Comparison of ENCODE assay signal across 10 mouse cellular contexts in genomic region chr7:137322926-137323325, GRCm38 (mm10). TPM values are rescaled to one million over a fixed set of nuclear protein-coding genes. Genes with fewer than 3 reads are reported as not detected.
DNase-seq lines count a peak whose midpoint lies in the region; ATAC-seq and TF ChIP-seq lines count a peak whose summit lies in the region.
"Had no signal": no experiment of that assay in that cellular context is flagged by ENCODE, and none has a peak within 500 bp of the region (broad histone marks: within the 10 kb centered on the region; RNA-seq: fewer than 3 reads in every experiment).

No protein-coding gene starts in this region.

- under 1% methylated on average over 19 of the region's 21 CpGs for WGBS in heart, embryonic 12.5 days
- under 1% methylated on average over 21 of the region's 21 CpGs for WGBS in hindbrain, embryonic 11.5 days
- WGBS in midbrain, embryonic 10.5 days, result 2% methylated on average over 21 of the region's 21 CpGs
- WGBS in thymus, adult 2 months, result 5% methylated on average over 21 of the region's 21 CpGs

- H3K4me1 ChIP-seq in heart, embryonic 12.5 days (replicated peaks), result peaks cover 35% of the 10 kb centered on the region
- H3K4me1 ChIP-seq in hindbrain, embryonic 11.5 days (replicated peaks; ENCODE audit: control insufficient read depth, insufficient read depth, low read length), result peaks cover 6% of the 10 kb centered on the region
- peaks cover 51% of the 10 kb centered on the region for H3K4me1 ChIP-seq in midbrain, embryonic 10.5 days
- no peaks in the 10 kb centered on the region for H3K4me1 ChIP-seq in thymus, adult 2 months (replicated peaks; ENCODE audit: control insufficient read depth, insufficient read depth, low read length)

- TF ChIP-seq CTCF in thymus, adult 2 months (IDR thresholded peaks at IDR 0.05; ENCODE audit: borderline replicate concordance, control insufficient read depth, extremely low read depth, insufficient read depth, low read length, poor library complexity), result no peak

- H3K4me3 ChIP-seq in heart, embryonic 12.5 days, result peak overlapping the region; percentile 43
- peak overlapping the region; percentile 39 for H3K4me3 ChIP-seq in hindbrain, embryonic 11.5 days (ENCODE audit: low read depth, low read length)
- peak overlapping the region; percentile 56 for H3K4me3 ChIP-seq in midbrain, embryonic 10.5 days
- no peak overlapping the region for H3K4me3 ChIP-seq in thymus, adult 2 months (ENCODE audit: control insufficient read depth, insufficient read depth, low read length)
- H3K4me3 ChIP-seq: erythroblast, embryonic 14.5 days had no signal

- intact Hi-C loops in heart, postnatal 10 days (cut with DNase I), result loop anchor here (5.0 kb wide), 1 partner anchor 1026 kb away; no protein-coding TSS in a partner anchor

- H3K27ac ChIP-seq in heart, embryonic 12.5 days (ENCODE audit: poor library complexity, severe bottlenecking), result no peak overlapping the region
- no peak overlapping the region for H3K27ac ChIP-seq in hindbrain, embryonic 11.5 days (ENCODE audit: low read depth, low read length)
- H3K27ac ChIP-seq in midbrain, embryonic 10.5 days (replicated peaks), result peak overlapping the region; percentile 57; the same call in 1 of the 2 replicates
- H3K27ac ChIP-seq in thymus, adult 2 months (ENCODE audit: control insufficient read depth, insufficient read depth, low read length), result no peak overlapping the region

- no peaks in the 10 kb centered on the region for H3K9me3 ChIP-seq in heart, embryonic 12.5 days (replicated peaks)
- H3K9me3 ChIP-seq in hindbrain, embryonic 11.5 days (ENCODE audit: control insufficient read depth, low read length), result no peaks in the 10 kb centered on the region
- H3K9me3 ChIP-seq in midbrain, embryonic 10.5 days (replicated peaks), result no peaks in the 10 kb centered on the region

- no peaks in the 10 kb centered on the region for H3K36me3 ChIP-seq in heart, embryonic 12.5 days
- H3K36me3 ChIP-seq in hindbrain, embryonic 11.5 days (ENCODE audit: control insufficient read depth, insufficient read depth, low read length), result no peaks in the 10 kb centered on the region
- no peaks in the 10 kb centered on the region for H3K36me3 ChIP-seq in midbrain, embryonic 10.5 days
- no peaks in the 10 kb centered on the region for H3K36me3 ChIP-seq in thymus, adult 2 months (ENCODE audit: control insufficient read depth, insufficient read depth, low read length)

- H3K27me3 ChIP-seq in heart, embryonic 12.5 days (replicated peaks), result peaks cover 90% of the 10 kb centered on the region
- H3K27me3 ChIP-seq in hindbrain, embryonic 11.5 days (ENCODE audit: control insufficient read depth, insufficient read depth, low read length), result peaks cover 47% of the 10 kb centered on the region
- peaks cover 96% of the 10 kb centered on the region for H3K27me3 ChIP-seq in midbrain, embryonic 10.5 days (ENCODE audit: low read depth, poor library complexity, severe bottlenecking)
- H3K27me3 ChIP-seq in thymus, adult 2 months (ENCODE audit: control insufficient read depth, insufficient read depth, low read length), result peaks cover 33% of the 10 kb centered on the region

- no peak for DNase-seq in heart, postnatal 10 days
- peak; percentile 26 for DNase-seq in R1 (ENCODE audit: low read depth, low spot score)
- peak; percentile 29 for DNase-seq in hindbrain, embryonic 11.5 days (ENCODE audit: low spot score)
- DNase-seq in midbrain, embryonic 10.5 days (ENCODE audit: low spot score), result peak; percentile 20
- no peak for DNase-seq in spleen, postnatal 4 days (ENCODE audit: low spot score in 2 of 2)
- DNase-seq in thymus, adult 2 months, result no peak
- no peak for DNase-seq in adrenal gland, adult 2 months
- DNase-seq: adrenal gland, postnatal 14 days had no signal

- TF ChIP-seq POLR2A in thymus, adult 2 months (IDR thresholded peaks at IDR 0.05; ENCODE audit: control insufficient read depth, extremely low read depth, insufficient read depth, low read length, poor library complexity), result no peak

- H3K9ac ChIP-seq in heart, embryonic 12.5 days, result peak overlapping the region; percentile 47; the same call in 1 of the 2 replicates
- H3K9ac ChIP-seq in hindbrain, embryonic 11.5 days (ENCODE audit: low read depth, low read length), result peak overlapping the region; percentile 46; the same call in 1 of the 2 replicates

- ATAC-seq in heart, embryonic 12.5 days (ENCODE audit: insufficient number of reproducible peaks, low FRiP score), result 0 out of 2 replicates have a peak, but pooled peaks have one; percentile 12
- ATAC-seq in hindbrain, embryonic 11.5 days (ENCODE audit: low FRiP score), result no peak

- peak overlapping the region; percentile 69 for H3K4me2 ChIP-seq in heart, embryonic 12.5 days
- peak overlapping the region; percentile 77 for H3K4me2 ChIP-seq in hindbrain, embryonic 11.5 days (replicated peaks; ENCODE audit: low read depth, low read length)

RNA-seq across cellular contexts. Expression of gene Ebf3, which starts 8.7 kb away (rescaled TPM):
- polyA plus RNA-seq in heart, embryonic 12.5 days (2016; fragmentation: Nextera tagmentation; extraction: Ambion mirVana), result 0.61 and 0.65 TPM in 2 replicates
- total RNA-seq in heart, postnatal 10 days (2021), result 10 to 100 TPM; 19.8 to 20.0 TPM
- polyA plus RNA-seq in hindbrain, embryonic 11.5 days (2014; fragmentation: Nextera tagmentation; extraction: Ambion mirVana), result 14.0 and 15.9 TPM in 2 replicates
- polyA plus RNA-seq in midbrain, embryonic 10.5 days (2016; fragmentation: Nextera tagmentation; extraction: Ambion mirVana), result 3.2 and 5.4 TPM in 2 replicates
- 1.7 and 2.1 TPM in 2 replicates for polyA plus RNA-seq in thymus, adult 2 months (2012; rRNA removed)
- total RNA-seq in adrenal gland, adult 2 months (2021), result 1 to 10 TPM; 4.5 to 8.7 TPM
- polyA plus RNA-seq in adrenal gland, adult 2 months (2012; rRNA removed), result 3.7 and 5.0 TPM in 2 replicates
- polyA plus RNA-seq: erythroblast, embryonic 14.5 days had no signal

Comparison
In these comparisons a context has a peak if more than half of its experiments do, and no peak if none do; other contexts are left out.
1. DNase-seq: peak in R1 (single experiment), hindbrain, embryonic 11.5 days (single experiment) and midbrain, embryonic 10.5 days (single experiment); none in heart, postnatal 10 days (0 of 2), spleen, postnatal 4 days (0 of 2), thymus, adult 2 months (single experiment) and adrenal gland, adult 2 months (single experiment).